Mouse (Mus musculus) midbrain, embryonic 10.5 days (tissue): Measurements from ENCODE around the gene Prp2. TPM values are rescaled to one million over a fixed set of nuclear protein-coding genes. Genes with fewer than 3 reads are reported as not detected.
"Not testable (repeated sequence)": the region's sequence is repeated elsewhere in the genome, so short reads cannot be mapped to it uniquely, and the experiment has no call there.

Experiments
- DNase-seq: peaks from one replicate; pipeline ENCODE4 v3.0.0-alpha.2; 2017; ENCODE audit warnings: low spot score
- H3K27ac ChIP-seq: fragments of 300-500 bp; sonication (generic); replicated peaks from 2 replicates; pipeline ENCODE4 v1.5.1; 2016; ENCODE audit warnings: mild to moderate bottlenecking
- H3K27me3 ChIP-seq: fragments of 300-500 bp; sonication (generic); 2 replicates; pipeline ENCODE4 v1.6.1; 2016; ENCODE audit warnings: low read depth, mild to moderate bottlenecking; ENCODE audit not compliant: poor library complexity, severe bottlenecking
- H3K36me3 ChIP-seq: fragments of 300-500 bp; sonication (generic); 2 replicates; pipeline ENCODE4 v1.6.1; 2016; ENCODE audit warnings: mild to moderate bottlenecking, moderate library complexity
- H3K4me1 ChIP-seq: fragments of 300-500 bp; sonication (generic); 2 replicates; pipeline ENCODE4 v1.6.1; 2016
- H3K4me3 ChIP-seq: fragments of 300-500 bp; sonication (generic); 2 replicates; pipeline ENCODE4 v1.5.1; 2016; ENCODE audit warnings: mild to moderate bottlenecking, moderate library complexity
- H3K9me3 ChIP-seq: fragments of 300-500 bp; sonication (generic); replicated peaks from 2 replicates; pipeline ENCODE4 v1.6.1; 2016; ENCODE audit warnings: mild to moderate bottlenecking
- WGBS: fragments of 180-500 bp; shearing (Covaris S2); methylation state at CpG from one replicate; pipeline ENCODE4 v1.1.7; 2016; 5-methylcytosine and 5-hydroxymethylcytosine counted together
- polyA plus RNA-seq: library from polyadenylated mRNA; unstranded; fragments of >200 nt; fragmentation: Nextera tagmentation; extraction: Ambion mirVana; gene quantifications from 2 replicates; pipeline ENCODE4 v1.2.1, GENCODE M21; 2016

Gene Prp2
- polyA plus RNA-seq = not detected in 2 replicates

- DNase-seq, H3K4me1 ChIP-seq, H3K9me3 ChIP-seq, H3K4me3 ChIP-seq, H3K36me3 ChIP-seq, H3K27me3 ChIP-seq, H3K27ac ChIP-seq: not testable (repeated sequence)
- WGBS = 76% methylated on average over 2 of the region's 2 CpGs
Measured at GRCm38 (mm10) chr6:132595613-132596012, at the start of gene Prp2. TSS of gene Prp2 (plus strand) at chr6:132595913.

GRCm38 (mm10) chr6:132569509-132569908, 26.2 kb upstream of the Prp2 start, which contains the start of gene Prh1:
TSS of gene Prh1 (plus strand) at chr6:132569809.
- H3K36me3 ChIP-seq, DNase-seq, H3K4me1 ChIP-seq, H3K27ac ChIP-seq, H3K27me3 ChIP-seq, H3K4me3 ChIP-seq: not testable (repeated sequence)
- WGBS = 78% methylated on average over 1 of the region's 1 CpGs
- H3K9me3 ChIP-seq = peaks cover 16% of the 10 kb centered on the region

- no peaks in the 10 kb centered on the region for H3K4me1 ChIP-seq
- no peak overlapping the region for H3K4me3 ChIP-seq
- H3K36me3 ChIP-seq = no peaks in the 10 kb centered on the region
- H3K27me3 ChIP-seq = no peaks in the 10 kb centered on the region
- DNase-seq = no peak
- no peak overlapping the region for H3K27ac ChIP-seq
- peaks cover 6% of the 10 kb centered on the region for H3K9me3 ChIP-seq
Measured at GRCm38 (mm10) chr6:132649399-132649798, 53.7 kb downstream of the Prp2 start.

Other genes starting within 250 kb of the Prp2 start
- not detected in 2 replicates for gene Gm8882, start 231.8 kb upstream of the Prp2 start, polyA plus RNA-seq
- gene Prh1, start 26.1 kb upstream of the Prp2 start, polyA plus RNA-seq = not detected in 2 replicates
- gene A630073D07Rik, start 55.6 kb downstream of the Prp2 start, polyA plus RNA-seq = not detected in 2 replicates
- gene Tas2r120, start 61.0 kb downstream of the Prp2 start, polyA plus RNA-seq = not detected in 2 replicates
- gene Tas2r121, start 105.1 kb downstream of the Prp2 start, polyA plus RNA-seq = not detected in 2 replicates
- not detected in 2 replicates for gene Tas2r122, start 116.0 kb downstream of the Prp2 start, polyA plus RNA-seq
- gene Tas2r115, start 142.1 kb downstream of the Prp2 start, polyA plus RNA-seq = not detected in 2 replicates
- gene Tas2r124, start 158.8 kb downstream of the Prp2 start, polyA plus RNA-seq = not detected in 2 replicates
- not detected in 2 replicates for gene Tas2r102, start 166.2 kb downstream of the Prp2 start, polyA plus RNA-seq
- not detected in 2 replicates for gene Tas2r136, start 182.2 kb downstream of the Prp2 start, polyA plus RNA-seq
- gene Tas2r117, start 206.9 kb downstream of the Prp2 start, polyA plus RNA-seq = not detected in 2 replicates